Mouse (Mus musculus) heart, adult 2 months (tissue): ENCODE measurements around the gene Usp13.

Experiments used
- CTCF ChIP-seq: fragments of 200-600 bp; IDR thresholded peaks from 2 replicates; pipeline ENCODE4 v1.8.1; 2022; ENCODE audit warnings: antibody characterized with exemption, mild to moderate bottlenecking, moderate library complexity
- EP300 ChIP-seq: fragments of 200-500 bp; IDR thresholded peaks from 2 replicates; pipeline ENCODE4 v1.6.1; 2011; ENCODE audit warnings: low read depth, low read length, control low read depth; ENCODE audit not compliant: insufficient read depth
- POLR2A ChIP-seq: fragments of 200-500 bp; IDR thresholded peaks from 2 replicates; pipeline ENCODE4 v1.6.1; 2011; ENCODE audit warnings: mild to moderate bottlenecking, low read depth, low read length, control low read depth; ENCODE audit not compliant: insufficient read depth

DNA sequence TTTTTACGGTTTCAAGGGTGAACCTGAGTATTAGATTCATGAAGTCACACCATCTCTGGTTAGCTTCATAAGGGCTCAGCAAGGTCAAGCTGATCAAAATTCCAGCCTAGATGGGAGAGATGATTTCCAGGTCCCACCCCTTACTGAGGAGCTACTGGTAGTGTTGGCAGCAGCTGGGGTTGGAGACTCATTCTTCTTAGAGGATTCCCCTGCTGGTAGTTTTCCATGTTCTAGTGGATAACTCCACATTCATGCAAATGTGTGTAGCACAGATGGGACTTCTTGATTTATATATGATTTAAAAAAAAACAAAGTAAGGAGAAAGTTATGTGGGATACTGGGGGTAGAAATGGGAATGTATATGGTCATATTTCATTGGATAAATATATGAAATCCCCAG lies 152.9 kb downstream of the Usp13 start:
- TF ChIP-seq POLR2A: no peak
- no peak for TF ChIP-seq CTCF
- no peak for TF ChIP-seq EP300
